Mouse (Mus musculus): Measurements from ENCODE around the gene Upk2. TPM values are rescaled to one million over a fixed set of nuclear protein-coding genes. Genes with fewer than 3 reads are reported as not detected.
"Not testable (repeated sequence)": the region's sequence is repeated elsewhere in the genome, so short reads cannot be mapped to it uniquely, and the experiment has no call there.

The Upk2 gene
- total RNA-seq, 2 experiments from 2014 or later, result not detected

GRCm38 (mm10) chr9:44435747-44436146, 19.0 kb downstream of the Upk2 start:
- Histone ChIP-seq H3K27ac (no peak overlapping the region), H3K4me3 (no peak overlapping the region)
- no peak for TF ChIP-seq CTCF (conservative IDR thresholded peaks at IDR 0.05)
- DNase-seq (ENCODE audit: low spot score in 2 of 2), result no peak

DNA sequence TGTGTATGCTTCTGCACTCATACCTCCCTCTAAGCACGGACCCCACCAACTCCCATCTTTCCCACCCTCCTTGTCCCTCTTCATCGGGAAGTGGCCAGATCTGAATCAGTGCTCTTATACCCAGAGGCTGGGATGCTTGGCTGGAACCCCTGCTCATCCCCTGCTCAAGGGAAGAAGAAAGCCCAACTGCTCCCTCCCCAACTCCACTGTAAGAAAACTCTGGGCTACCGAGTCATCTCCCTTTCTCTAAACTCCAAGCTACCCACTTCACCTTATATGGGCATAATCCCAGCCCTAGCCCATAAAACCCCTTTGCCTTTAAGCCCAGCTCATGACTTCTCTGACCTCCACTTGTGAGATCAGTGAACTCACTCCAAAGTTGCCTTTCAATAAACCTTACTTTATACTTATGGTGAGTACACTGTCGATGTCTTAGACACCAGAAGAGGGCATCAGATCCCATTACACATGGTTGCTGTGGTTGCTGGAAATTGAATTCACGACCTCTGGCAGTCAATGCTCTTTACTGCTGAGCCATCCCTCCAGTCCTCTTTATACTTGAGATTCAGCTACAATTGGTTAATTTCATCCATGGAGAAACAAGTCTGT, 22.1 kb downstream of the Upk2 start:
- 0 out of 2 replicates have a peak, but pooled peaks have one; percentile 23 for TF ChIP-seq CTCF (conservative IDR thresholded peaks at IDR 0.05)
- H3K4me3 ChIP-seq, result no peak overlapping the region
- no peak for DNase-seq (ENCODE audit: low spot score in 2 of 2)
- no peak overlapping the region for H3K27ac ChIP-seq

- no peak overlapping the region for H3K4me3 ChIP-seq
- no peak for TF ChIP-seq CTCF (conservative IDR thresholded peaks at IDR 0.05)
- DNase-seq (ENCODE audit: low spot score in 2 of 2), result no peak
- H3K27ac ChIP-seq, result no peak overlapping the region
Measured at GRCm38 (mm10) chr9:44423576-44423975, 31.2 kb downstream of the Upk2 start.

- Histone ChIP-seq H3K4me3 (no peak overlapping the region), H3K27ac (no peak overlapping the region)
- DNase-seq (ENCODE audit: low spot score in 2 of 2), result no peak
- TF ChIP-seq CTCF (conservative IDR thresholded peaks at IDR 0.05), result no peak
Measured at GRCm38 (mm10) chr9:44420280-44420898, 34.4 kb downstream of the Upk2 start.

DNA sequence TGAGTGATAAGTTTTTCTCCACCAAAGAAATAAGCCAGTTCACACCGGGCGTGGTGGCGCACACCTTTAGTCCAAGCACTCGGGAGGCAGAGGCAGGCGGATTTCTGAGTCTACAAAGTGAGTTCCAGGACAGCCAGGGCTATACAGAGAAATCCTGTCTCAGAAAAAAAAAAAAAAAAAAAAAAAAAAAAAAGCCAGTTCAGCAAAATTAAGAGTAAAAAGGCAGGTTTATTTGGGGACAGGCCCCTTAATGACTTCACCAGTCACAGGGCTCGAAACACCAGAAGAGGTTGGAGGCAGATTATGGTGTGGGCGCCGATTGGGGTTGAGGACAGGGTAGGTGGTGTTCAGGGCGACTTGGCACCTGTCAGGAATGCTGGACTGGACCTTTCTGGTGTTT, 35.0 kb downstream of the Upk2 start:
- not testable (repeated sequence) for H3K4me3 ChIP-seq; H3K27ac ChIP-seq; DNase-seq (ENCODE audit: low spot score in 2 of 2)

DNA sequence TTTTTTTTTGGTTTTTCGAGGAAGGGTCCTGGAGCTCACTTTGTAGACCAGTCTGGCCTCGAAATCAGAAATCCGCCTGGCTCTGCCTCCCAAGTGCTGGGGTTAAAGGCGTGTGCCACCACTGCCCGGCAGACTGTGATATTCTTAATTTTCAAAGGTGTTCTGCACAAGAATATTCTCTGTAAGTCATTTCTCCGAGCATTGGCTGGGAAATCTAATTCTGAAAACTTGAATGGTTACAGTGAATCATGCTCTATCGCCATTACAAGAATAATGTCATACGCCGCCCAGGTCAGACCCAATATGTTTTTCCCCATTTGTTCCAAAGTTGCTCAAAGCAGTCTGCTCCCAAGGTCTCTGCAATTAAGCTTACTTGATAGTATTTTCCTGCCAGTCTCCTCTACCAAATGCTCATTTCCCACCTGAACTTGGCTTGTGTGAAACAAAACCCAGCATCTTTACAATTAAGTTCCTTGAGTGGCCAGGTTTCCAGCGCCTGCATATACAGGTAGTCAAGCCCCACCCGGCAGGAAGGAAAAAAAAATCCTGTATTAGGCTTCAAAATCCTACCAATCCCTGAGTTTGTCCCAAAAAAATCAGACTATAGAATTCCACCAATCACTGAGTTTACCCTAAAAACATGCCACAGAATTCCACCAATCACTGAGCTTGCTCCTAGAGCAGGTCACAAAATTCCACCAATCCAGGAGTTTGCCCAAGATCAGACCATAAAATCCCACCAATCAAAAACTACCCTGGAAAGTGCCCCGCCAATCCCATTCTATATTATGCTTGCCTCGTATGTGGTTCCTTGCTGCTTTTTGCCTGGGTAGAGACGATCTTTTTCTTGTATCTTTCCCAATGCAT, 36.0 kb downstream of the Upk2 start, which contains the start of gene Ccdc84:
Gene Ccdc84 (minus strand): TSS at position 51 of the 867 bp plus-strand sequence.
- Histone ChIP-seq H3K4me3 (peak within 1 kb of the TSS; percentile 96), H3K27ac (peak within 1 kb of the TSS; percentile 93)
- no peak for DNase-seq (ENCODE audit: low spot score in 2 of 2)
- TF ChIP-seq CTCF (conservative IDR thresholded peaks at IDR 0.05), result no peak

GRCm38 (mm10) chr9:44417892-44418363, 36.8 kb downstream of the Upk2 start:
- Histone ChIP-seq H3K27ac (peak overlapping the region; percentile 93), H3K4me3 (peak overlapping the region; percentile 96)
- DNase-seq (ENCODE audit: low spot score in 2 of 2), result peak; percentile 95 to 97
- peak; percentile 97 for TF ChIP-seq CTCF (conservative IDR thresholded peaks at IDR 0.05)

DNA sequence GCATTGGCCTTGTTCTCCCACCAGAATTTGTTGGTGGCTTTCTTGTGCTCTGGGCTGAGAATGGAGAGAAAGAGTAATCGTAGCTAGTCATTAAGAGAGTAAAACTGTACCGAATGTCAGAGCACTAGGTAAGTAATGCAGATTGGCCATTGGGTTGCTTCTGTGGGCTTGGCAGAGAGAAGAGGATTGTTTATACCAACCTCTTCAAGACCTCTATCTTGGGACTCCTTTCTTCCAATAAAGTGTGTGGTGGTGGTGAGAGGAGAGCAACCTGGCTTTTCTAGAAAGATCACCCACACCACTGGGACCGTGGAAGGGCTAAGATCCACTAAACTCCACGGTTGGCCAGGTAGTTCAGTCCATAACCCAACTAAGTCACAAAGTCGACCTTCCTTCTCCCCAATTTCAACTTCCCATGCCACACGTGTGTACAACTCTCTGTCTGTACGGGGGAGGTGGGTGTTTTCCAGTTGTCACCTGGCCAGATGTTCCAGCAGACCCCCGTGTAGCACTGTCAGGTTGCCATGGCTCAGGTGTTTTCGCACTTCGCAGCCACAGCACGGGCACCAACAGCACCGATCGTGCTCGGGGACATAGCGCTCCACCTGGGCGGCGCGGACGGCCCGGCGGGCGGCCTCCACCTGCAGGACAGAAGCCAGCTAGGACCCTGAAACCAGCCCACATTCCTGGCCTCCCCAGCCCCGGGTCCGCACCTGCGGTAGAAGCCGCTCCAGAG, 37.5 kb downstream of the Upk2 start:
- no peak for TF ChIP-seq CTCF (conservative IDR thresholded peaks at IDR 0.05)
- Histone ChIP-seq H3K4me3 (peak overlapping the region; percentile 96), H3K27ac (peak overlapping the region; percentile 93)
- DNase-seq (ENCODE audit: low spot score in 2 of 2), result no peak

- Histone ChIP-seq H3K4me3 (no peak overlapping the region), H3K27ac (no peak overlapping the region)
- TF ChIP-seq CTCF (conservative IDR thresholded peaks at IDR 0.05), result no peak
- DNase-seq (ENCODE audit: low spot score in 2 of 2), result no peak
Measured at GRCm38 (mm10) chr9:44412781-44413180, 42.0 kb downstream of the Upk2 start.

DNA sequence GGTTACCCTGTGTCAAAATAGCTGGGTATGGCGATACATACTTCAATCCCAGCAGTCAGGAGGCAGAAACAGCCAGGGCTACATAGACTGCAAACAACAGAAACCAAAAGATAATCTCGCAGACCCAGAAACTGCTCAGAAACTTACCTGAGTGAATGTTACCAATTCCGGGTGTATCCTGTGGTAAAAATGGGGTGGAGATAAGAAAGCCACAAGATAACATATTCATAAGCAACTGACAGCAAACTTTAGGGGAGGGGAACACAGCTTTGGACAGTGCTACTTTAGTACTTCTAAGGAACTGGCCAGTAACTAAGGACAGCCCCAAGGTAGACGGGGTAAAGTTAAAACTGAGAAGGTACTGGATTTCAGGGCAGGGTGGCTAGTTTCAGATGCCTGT, 42.5 kb downstream of the Upk2 start:
- H3K27ac ChIP-seq, result no peak overlapping the region
- no peak overlapping the region for H3K4me3 ChIP-seq
- no peak for TF ChIP-seq CTCF (conservative IDR thresholded peaks at IDR 0.05)
- no peak for DNase-seq (ENCODE audit: low spot score in 2 of 2)

DNA sequence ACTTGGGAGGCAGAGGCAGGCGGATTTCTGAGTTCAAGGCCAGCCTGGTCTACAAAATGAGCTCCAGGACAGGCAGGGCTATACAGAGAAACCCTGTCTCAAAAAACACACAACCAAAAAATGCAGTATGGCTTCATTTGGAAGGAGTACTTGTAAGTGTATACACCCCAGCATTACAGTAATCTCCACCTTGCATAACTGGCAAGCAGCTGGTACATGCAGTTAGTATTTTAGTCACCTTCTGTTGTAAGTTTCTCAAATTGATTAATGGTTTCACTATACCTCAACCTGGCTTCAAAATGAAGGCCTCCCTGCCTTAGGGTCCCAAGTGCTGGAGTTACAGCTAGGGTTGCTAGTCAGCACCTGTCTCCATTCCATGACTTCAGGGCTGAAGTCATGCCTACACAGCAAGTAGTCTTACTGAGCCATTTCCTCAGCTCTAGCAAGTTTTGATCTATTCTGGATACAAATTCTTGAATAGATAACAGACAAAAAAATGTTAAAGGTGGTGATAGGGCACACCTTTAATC, 43.1 kb downstream of the Upk2 start:
- H3K27ac ChIP-seq, result no peak overlapping the region
- H3K4me3 ChIP-seq, result no peak overlapping the region
- no peak for DNase-seq (ENCODE audit: low spot score in 2 of 2)
- TF ChIP-seq CTCF (conservative IDR thresholded peaks at IDR 0.05), result no peak

- DNase-seq (ENCODE audit: low spot score in 2 of 2), result no peak
- TF ChIP-seq CTCF (conservative IDR thresholded peaks at IDR 0.05), result no peak
- H3K27ac ChIP-seq, result no peak overlapping the region
Measured at GRCm38 (mm10) chr9:44410647-44411336, 44.0 kb downstream of the Upk2 start.

DNA sequence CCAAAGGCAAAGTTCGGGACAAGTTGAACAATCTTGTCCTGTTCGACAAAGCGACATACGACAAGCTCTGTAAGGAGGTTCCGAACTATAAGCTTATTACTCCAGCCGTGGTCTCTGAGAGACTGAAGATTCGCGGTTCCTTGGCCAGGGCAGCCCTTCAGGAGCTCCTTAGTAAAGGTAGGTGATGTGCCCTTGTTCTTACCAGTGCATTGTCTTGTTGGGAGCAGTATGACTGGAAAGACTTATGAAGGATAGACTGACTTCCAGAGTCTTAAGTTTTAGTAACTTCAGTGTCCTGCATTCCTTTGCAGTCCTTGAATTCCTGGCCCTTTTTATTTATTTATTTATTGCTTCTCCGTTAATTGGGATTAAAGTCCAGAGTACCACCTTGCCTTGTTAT, 46.1 kb downstream of the Upk2 start:
- DNase-seq (ENCODE audit: low spot score in 2 of 2); H3K27ac ChIP-seq: not testable (repeated sequence)
- peak overlapping the region; percentile 85 for H3K4me3 ChIP-seq

More at GRCm38 (mm10) chr9:44410647-44411336, 44.0 kb downstream of the Upk2 start:
- no peak overlapping the region for H3K4me3 ChIP-seq

Data from layer of hippocampus, adult 2 months (tissue).